Mouse (Mus musculus) T-helper 17 cell (primary cell): ENCODE measurements around the gene Polr3b.

Experiments
- in situ Hi-C, 2 experiments: fragments of 300-600 bp; cut with MboI, MseI; formaldehyde crosslinking; loops; 1 replicate in 1 of 2; 2 replicates in 1 of 2; pipeline ENCODE4 v1.15.1; 2025; ENCODE audit warnings: high pct_unique_total_duplicates in 2 of 2

Polr3b gene

DNA sequence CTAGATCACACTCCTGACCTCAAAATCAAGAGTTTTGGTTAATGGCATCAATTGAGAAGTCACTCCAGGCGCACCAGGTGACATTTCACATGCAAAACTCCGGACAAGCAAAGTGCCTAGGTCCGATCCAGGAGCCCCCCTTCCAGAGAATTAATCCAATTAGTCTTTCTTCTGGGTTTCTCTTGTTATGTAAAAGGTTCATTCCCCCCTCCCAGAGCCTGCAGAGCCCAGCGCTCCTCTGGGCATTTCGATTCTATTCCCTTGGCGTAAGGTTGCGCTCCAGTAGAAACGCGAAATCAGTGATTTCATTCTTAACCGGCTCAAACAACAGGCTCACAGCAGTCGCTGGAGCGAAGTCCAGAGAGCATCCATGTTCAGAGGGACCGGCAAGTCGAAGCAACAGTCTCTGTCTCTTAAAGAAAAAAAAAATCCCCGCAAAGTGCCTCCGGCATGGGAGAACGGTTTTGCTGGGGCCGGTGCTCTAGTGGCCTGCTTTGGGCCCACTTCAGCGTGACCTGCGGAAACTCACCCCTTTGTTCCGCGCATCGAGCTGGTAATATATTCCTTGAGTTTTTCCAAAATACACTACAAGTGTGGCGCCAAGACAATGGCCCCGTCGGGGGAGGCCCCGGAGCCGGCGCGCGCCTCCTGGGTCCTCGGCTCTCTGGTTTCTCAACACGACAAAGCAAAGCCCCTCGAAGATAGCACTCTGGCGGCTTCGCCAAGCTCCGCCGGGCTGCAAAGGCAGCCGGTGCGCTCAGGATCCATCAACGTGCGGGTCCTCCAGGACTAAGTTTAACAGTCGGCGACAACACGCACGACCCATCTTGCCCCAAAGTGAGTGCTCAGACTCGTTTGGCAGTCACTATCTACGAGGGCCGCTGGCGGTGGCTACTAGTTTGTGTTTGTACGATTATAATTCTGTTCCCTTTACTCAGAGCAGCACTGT is 136.7 kb downstream of the Polr3b start:
- in situ Hi-C loops, result no loop called here

DNA sequence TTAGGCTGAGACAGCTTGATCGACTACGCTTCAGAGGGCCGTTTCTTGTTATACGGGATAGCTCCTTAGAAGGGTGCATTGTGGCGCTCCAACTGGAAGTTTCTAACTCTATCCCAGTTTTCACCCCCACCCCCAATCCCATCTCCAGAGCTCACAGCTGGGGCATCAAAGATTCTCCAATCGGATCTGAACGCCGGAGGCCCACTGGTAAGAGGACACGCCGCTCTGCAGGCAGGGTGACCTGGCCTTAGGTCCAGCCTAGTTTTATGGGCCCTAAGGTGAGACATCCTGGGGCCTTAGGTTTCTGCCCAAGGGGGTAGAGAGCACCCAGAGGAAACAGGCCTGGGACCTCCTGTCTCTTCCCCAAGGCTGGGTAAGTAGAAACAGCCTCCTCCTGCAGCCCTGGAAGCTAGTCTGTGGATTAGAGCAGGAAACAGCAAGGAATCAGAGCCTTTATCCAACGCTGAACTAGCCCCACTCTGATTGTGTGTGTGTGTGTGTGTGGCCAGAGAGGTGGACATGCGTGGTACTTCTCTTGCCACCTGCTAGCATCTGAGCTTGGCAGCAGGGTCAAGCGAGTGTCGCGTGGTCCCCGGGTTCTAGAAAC is 137.5 kb downstream of the Polr3b start:
- in situ Hi-C loops, result no loop called here

DNA sequence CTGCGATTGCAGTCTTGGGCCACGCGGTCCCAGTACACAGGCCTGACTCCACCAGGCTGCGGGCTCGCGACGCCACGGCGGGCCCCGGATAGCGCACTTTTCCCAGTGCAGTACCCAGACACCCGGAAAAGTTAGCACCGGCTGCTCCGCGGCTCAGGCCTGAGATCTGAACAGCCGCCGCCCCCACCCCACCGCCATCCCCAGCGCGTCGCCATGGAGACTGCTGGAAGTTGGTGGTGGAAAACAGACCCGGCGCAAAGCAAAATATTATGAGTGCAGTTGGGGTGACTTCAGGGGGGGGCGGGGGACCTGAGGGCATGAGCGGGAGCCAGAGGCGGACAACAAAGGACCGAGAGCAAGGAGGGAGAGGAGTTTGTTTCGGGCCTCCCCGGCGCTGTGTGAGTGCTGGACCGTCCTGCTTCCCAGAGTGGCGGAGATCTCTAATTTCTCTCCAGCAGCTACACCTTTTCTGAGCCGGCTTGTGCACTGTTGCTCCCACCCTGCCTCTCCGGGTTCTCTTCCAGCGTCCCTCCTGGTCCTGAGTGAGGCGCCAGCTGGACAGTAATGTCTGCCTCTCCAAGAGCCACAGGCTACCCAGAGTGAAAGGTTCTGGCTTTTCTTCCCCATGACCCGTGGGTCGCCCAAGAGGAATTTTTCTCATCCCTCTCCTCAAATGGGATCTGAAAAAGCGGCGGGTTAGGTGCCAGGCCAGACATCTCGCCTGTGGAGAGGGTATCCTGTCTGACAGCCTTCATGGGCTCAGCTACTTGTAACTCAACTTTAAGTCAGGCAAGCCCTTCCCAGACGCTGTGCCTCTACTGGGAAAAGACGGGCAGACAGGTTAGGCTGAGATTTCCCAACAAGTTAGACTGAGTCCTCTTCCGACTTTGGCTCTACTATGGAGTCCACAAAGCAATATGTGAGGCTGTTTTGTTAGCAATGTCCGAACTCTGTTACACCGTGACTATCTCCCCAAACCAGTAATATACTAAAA is 138.3 kb downstream of the Polr3b start:
- in situ Hi-C loops, result no loop called here

DNA sequence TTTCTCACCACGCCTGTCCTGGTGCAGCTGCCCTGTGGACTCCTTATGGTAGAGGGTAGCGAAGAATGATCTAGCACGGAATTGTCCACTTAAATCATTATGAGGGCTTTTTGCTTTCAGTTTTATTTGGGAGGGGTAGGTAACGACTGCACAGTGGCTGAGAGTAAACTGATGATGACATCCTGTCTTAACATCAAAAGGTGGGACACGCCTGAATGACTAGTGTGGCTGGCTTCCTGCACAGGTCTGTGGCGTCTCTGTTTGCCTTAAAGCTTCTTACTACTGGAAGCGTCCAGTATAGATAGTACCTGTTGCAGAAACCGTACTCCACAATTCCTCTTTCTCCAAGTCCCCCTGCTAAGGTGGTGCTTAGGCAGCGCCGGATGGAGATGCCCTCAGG is 146.7 kb downstream of the Polr3b start:
- in situ Hi-C loops, result no loop called here

DNA sequence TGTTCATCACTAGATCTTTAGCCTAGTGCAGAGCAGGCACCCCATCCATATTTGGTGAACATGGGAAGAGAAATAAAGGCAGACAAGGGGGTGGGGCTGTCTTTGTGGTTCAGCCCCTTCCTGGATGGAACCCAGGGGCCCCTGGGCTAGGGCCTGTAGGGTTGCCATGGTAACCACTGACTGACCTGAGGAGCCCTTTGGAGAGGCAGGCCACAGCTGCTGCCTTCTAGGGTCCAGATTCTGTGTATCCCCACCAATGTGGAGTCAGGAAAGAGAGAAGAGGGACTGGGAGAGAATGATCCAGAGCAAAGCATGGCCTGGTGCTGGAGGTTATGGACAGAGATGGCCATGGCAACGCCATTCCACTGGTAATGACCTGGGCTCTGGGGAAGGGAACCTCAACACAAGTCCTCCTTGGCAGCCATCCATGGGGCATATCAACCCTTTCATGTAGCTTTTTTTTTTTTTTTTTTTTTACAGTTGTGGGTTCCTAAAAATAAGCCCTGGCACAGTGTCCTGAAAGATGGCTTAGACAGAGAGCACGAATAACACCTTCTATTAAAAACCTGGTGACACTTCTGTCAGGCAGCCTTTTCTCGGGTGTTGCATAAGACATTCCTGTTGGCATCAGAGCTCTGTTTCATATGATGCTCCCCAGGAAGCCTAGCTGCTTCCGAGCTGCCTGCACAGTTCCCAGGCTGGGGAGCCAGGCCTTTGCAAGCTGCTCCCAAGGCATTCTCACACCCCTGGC is 150.5 kb downstream of the Polr3b start:
- in situ Hi-C loops, result loop anchor here in 1 of 2 experiments (5.0 kb wide), 1 partner anchor 50 kb away; no protein-coding TSS in a partner anchor

DNA sequence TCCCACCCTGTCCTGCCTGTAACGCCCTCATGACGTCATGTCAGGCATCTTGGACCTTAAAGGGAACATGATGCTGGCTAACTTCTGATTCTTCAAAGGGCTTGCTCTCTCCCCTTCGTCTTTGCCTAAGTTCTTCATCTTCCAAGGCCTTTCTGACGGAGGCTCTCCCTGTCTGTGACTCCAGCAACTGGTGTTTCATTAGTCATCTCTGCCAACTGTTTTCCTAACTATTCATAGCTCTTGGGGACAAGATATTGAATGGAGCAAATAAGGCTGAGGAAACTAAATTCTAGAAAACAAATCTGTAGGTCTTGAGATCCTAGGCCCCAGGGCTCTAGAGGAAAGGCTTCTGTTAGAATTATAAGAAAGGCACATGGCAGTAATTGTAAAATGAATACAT is 151.8 kb downstream of the Polr3b start:
- in situ Hi-C loops, result loop anchor here in 1 of 2 experiments (5.0 kb wide), 1 partner anchor 52 kb away; no protein-coding TSS in a partner anchor

DNA sequence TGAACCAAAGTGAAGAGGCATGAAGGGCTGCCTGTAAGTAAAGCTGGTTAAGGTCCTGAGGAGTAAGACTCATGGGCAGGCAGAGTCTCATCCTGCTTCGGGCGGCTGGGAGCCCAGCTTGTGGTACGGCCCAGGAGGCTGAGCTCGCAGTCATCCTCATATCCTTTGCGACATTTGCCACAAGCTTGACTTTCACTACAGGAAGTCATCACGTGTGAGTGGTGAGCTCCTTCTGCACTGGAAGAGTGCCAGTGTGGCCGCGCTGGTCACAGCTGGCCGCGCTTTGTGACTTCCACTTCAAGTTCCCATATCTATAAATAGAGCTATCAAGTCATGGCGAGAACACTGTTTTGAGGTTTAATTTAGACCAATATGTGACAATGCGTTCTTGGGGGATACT is 152.5 kb downstream of the Polr3b start:
- in situ Hi-C loops, result loop anchor here in 1 of 2 experiments (5.0 kb wide), 1 partner anchor 52 kb away; no protein-coding TSS in a partner anchor
